Mouse (Mus musculus) retina, postnatal 1 day (tissue): ENCODE results near the gene Zmynd12.

Experiments
- DNase-seq: peaks from one replicate; pipeline ENCODE4 v3.0.0-alpha.2; 2012

The Zmynd12 gene

GRCm38 (mm10) chr4:119450436-119450835, 27.8 kb downstream of the Zmynd12 start:
- DNase-seq = no peak

- DNase-seq = no peak
These were observed 30.5 kb downstream of the Zmynd12 start for GRCm38 (mm10) chr4:119453128-119453527.

DNA sequence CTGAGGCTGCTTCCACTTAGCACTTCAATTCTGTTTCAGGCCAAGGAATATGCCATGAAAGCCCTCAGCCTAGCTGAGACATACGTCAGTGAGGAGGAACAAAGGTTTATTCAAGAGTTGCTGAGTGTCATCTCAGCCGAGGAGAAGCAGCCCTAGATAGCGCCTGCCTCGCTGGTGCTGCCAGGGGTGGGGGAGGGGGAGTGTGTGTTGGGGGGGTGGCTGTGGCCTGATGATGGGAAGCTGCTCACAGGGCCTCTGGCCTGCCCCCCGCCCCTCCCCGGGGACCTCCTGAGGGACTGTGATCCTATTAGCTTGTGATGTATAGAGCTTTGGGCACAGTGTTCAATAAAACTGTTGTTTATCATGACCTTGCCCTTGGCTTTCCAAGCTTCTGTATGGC, 30.9 kb downstream of the Zmynd12 start:
- DNase-seq = peak; percentile 70

DNA sequence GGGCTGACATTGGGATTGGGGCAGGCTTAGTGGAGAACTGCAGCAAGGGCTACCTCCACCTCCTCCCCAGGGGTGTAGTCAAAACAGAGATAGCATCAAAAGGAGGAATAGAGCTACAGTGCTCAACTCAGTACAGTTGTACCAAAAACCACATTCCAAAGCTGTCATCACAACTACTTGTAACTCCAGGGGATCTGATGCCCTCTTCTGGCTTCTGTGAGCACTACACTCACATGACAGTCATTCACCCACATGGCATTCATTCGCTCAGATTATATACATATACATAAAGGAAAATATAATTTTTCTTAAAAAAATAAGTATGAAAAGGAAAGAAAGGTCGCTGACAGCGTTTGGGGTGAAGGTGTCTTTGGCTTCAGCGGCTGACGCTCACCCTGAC, 37.7 kb downstream of the Zmynd12 start:
- peak; percentile 49 for DNase-seq

- peak; percentile 51 for DNase-seq
These were observed 38.1 kb downstream of the Zmynd12 start for GRCm38 (mm10) chr4:119460728-119461141.

DNA sequence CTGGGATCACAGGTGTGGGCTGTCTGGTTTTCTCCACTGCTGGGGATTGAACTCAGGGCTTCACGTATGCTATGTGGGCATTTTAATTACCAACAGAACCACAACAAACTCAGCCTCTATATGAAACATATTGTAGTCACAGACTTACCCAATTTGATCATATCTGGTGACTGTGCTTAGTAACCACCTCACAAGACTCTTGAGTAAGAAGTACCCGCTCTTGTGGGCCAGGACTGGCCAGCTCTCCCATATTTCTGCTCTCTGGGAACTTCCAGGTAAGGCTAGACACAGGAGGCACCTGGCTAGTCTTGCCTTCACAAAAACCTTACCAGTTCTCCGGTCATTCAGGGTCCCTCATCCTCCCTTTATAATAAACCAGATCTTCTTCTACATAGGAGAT, 39.8 kb downstream of the Zmynd12 start:
- DNase-seq = no peak

DNA sequence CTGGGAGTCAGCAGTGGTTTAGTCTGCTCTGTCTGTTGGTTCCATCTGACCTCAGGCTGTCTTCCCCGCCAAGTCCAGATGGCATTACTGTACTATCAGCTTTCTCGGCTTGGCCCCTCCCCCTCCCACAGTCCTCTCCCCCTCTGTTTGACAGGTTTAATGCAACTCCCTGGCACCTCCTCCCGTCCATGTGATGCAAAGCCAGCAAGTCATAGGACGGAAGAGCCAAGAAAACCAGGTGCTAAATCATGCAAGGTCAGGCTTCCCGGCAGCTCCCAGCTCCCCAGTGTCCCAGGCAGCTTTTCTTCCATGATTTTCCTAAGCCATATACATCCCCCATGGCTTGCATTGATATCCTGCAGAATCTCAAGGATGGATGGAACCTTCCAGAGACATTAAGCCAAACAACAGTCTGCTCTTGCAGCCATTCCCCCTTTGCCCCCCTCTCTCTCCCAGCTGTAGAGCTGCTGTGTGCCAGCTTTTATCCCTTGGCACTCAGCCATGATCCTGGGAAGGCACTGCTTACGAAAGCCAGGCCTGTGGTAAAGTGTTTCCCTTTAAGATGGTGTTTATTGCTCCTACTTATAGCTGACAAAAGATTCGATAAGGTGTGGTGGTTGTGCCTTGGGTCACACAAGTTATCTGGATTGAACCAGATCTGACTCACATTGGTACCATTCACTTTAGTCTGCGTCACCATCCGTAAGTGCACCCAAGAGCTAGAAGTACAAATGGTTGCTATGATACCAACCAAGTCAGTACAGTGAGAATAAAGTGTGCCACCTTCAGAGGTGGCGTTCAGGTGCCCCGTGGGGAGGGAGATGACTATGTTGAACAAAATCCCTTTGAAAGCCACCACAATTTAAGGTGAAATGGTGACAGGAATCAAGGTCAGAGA, 40.5 kb downstream of the Zmynd12 start:
- peak; percentile 85 for DNase-seq

GRCm38 (mm10) chr4:119463756-119464419, 41.3 kb downstream of the Zmynd12 start:
- DNase-seq = no peak

- no peak for DNase-seq
These were observed 43.2 kb downstream of the Zmynd12 start for GRCm38 (mm10) chr4:119465841-119466240.

DNA sequence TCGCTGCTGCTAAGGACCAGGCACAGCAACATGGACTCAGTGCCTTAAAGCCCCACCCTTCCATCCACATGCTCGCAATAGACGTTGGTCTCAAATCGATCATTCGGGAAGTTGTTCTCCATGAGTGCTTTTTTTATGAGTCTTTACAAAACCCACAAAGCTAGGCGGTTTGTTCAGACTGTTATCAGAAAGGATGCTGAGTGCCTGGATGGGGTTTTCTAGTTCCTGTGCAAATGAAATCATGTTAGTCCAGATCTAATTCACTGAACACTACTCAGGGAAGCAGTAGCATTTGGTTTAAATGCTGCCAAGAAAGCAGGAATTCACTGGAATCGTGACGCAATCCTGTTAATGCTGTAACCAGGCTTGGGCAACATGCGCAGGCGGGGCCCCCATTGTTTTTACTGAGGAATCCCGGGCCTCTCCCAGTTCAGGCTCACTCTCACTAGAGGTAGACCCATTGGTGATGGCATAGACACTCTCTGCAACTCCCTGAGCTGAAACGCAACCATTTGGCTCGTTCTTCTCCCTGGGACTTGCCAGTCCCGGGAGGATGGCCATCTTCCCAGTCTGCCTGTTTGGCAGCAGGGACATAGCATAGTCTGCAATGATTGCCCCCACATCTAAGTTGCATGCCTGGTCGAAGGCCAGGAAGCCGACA, 45.2 kb downstream of the Zmynd12 start:
- no peak for DNase-seq

- no peak for DNase-seq
These were observed 49.9 kb downstream of the Zmynd12 start for GRCm38 (mm10) chr4:119472545-119472944.

- no peak for DNase-seq
These were observed 50.5 kb downstream of the Zmynd12 start for GRCm38 (mm10) chr4:119473150-119473549.

DNA sequence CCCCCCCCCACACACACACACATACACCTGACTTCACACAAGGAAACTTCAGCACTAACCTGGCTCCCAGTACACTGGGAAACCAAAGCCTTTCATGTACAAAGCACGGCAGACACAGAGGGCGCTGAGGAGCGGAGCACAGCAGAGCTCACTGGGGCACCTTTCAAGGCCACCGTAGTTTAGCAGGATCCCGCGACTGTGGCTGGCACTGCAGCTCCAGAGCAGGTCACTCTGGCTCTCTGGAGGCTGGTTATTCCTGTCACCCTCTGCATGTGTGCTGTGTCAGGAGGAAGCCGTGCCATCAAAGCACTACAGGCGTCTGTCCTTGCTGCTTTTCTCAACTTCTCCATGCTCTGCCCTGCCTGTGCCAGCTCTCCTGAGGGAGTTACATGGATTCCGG, 60.4 kb downstream of the Zmynd12 start:
- no peak for DNase-seq

DNA sequence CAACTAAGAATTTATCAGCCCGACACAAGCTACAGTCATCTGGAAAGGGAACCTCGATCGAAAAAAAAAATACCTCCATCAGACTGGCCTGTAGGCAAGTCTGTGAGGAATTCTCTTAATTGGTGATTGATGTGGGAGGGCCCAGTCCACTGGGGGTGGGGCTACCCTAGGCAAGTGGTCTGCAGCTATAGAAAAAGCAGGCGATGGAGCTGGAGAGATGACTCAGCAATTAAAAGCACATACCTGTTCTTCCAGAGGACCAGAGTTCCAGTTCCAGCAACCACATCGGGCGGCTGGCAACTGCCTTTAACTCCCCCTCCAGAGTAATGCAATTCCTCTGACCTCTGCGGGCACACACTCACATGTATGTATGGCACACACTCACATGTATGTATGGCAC, 62.3 kb downstream of the Zmynd12 start:
- DNase-seq = no peak

GRCm38 (mm10) chr4:119489666-119490065, 67.1 kb downstream of the Zmynd12 start:
- peak; percentile 32 for DNase-seq

DNA sequence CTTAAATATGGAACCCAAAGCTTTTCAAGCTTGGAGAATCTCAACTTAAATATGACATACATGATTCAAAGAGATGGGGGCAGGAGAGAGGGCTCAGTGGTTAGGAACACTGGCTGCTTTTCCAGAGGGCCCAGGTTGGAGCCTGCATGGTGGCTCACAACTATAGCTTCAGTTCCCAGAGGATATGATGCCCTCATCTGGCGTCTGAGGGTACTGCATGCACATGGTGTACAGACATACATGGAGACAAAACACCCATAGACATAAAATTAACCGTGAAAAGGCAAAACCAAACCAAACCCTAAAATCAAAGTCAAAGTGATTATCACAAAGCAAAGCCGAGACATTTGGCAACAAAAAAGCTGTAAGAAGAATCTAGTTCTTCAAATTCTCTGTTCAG, 68.2 kb downstream of the Zmynd12 start:
- peak; percentile 55 for DNase-seq

GRCm38 (mm10) chr4:119492291-119492932, 69.8 kb downstream of the Zmynd12 start, which contains the start of gene Rimkla:
TSS of gene Rimkla (minus strand) at chr4:119492628.
- peak; percentile 85 for DNase-seq

DNA sequence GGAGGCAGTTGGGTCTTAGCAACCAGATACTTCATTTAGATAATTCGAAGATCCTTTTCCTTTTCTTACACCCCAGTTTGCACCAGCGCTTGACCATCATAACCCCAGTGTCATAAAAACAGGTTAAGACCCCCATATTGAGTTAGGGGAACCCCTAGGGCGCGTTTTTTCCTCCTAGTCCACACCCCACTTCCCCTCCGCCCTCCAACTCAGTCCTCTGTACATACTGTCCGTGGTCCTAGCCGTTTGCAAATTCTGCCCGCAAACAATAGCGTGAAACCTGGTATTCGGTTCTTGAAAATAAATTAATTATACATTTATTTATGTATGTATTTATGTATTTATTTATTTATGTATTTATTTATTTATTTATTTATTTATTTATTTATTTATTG, 70.3 kb downstream of the Zmynd12 start:
- DNase-seq = no peak

DNA sequence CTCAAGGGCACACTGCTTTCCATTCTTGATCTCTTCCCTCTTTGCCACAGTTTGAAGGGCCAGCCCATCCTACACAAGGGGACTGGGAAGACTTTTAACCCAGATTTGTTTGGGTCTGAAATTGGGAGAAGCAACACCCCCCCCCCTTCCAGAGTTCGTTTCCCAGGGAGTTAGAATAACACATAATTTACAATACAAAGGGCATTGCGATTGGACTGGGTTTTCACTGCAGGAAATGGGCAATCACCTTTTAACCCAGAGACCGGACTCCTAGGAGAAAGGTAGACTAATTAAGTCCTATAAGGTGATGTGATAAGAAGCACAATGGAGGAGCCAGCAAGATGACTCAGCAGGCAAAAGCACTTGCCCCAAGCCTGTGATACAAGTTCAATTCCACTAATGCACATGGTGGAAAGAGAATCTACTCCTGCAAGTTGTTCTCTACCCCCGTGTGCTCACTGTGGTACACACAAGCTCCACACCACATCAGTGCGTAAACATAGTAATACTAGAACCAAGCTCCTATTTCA, 75.8 kb downstream of the Zmynd12 start:
- DNase-seq = no peak

GRCm38 (mm10) chr4:119511591-119511990, 89.0 kb downstream of the Zmynd12 start:
- DNase-seq = no peak

GRCm38 (mm10) chr4:119512731-119513141, 90.1 kb downstream of the Zmynd12 start:
- DNase-seq = no peak
